Mouse (Mus musculus): ENCODE results near the gene Plagl2.
"Not testable (repeated sequence)": the region's sequence is repeated elsewhere in the genome, so short reads cannot be mapped to it uniquely, and the experiment has no call there.

Gene Plagl2

DNA sequence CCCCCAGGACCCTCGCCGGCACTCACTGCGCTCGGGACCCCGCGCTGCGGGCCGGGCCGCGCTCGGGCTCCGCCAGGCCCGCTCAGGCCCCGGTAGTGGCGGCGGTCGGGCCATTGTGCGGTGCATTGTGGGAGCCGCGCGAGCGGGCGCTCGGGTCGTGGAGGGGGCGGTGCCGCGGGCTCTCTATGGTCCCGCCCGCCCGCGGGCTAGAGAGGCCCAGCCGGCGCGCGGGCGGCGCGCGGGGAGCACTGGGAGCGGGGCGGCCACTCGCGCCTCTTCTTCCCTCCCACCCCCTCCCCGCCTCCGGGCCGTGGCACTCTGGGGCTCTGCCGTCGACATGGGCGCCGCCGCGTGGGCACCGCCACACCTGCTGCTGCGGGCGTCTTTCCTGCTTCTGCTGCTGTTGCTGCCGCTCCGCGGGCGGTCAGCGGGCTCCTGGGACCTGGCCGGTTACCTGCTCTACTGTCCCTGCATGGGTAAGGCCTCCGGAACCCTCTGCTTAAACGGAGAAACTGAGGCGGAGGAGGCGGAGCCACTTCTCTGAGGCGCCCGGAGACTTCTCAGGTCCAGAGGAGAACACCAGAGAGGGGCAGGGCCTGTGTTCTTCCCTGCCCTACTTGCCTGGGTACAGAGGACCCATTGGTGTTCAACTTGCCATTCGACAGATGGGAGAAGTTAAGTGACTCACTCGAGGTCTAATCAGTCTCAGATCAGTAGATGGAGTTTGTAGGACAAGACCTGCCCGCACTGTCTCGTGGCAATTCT lies at the start of gene Plagl2, which contains the start of gene Pofut1:
TSS of gene Plagl2 (minus strand) at position 177 of the 765 bp plus-strand sequence.
TSS of gene Pofut1 (plus strand) at position 284 of the 765 bp plus-strand sequence.
- peak; percentile 90 for DNase-seq

DNA sequence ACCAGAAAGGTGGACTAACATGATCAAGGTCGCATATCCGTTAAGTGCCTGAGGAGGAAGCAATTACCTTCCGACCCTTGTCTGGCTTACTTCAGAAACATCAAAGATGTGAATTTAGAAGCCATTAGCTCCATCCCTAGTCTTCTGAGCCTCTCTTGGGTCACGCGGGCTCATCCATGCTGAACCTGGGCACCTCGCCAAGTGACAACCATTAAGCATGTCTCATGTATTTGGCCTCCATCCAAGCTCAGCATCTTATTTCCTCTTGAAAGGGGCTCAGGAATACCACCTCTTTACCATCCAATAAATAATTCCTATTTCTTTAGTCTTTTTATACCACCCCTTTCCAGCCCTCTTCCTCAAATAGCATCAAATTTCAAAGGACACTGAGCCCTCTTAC lies 46.6 kb upstream of the Plagl2 start:
- no peak for DNase-seq

DNA sequence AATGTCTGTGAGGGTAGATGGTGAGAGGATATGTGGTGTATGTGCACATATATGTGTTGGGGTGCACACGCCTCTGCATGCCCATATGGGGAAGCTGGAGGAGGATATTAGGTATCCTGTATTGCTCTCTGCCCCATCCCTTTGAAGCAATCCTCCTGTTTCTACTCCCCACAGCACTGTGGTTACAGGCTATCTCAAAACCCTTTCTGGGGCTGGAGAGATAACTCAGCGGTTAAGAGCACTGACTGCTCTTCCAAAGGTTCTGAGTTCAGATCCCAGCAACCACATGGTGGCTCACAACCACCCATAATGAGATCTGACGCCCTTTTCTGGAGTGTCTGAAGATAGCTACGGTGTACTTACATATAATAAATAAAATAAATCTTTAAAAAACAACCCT lies 45.3 kb upstream of the Plagl2 start:
- no peak for DNase-seq

DNA sequence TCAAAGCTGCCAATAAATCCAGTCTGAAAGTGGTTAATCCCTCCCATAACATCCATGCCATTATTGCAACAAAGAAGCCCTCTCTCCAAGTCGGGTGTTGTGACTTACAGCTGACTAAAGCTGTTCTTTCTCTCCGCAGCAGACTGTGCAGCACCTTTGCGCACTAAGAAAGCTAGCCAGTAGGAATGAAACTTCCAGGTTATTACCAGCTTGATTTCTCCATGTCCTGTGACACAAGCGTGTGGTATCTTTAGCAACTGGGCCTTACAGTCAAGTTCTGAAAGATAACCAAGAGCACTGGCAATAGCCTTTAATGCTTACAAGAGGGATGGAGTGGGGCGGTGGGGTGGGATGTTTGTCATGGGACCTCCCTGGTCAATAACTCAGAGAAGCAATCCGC lies 42.7 kb upstream of the Plagl2 start:
- no peak for DNase-seq

DNA sequence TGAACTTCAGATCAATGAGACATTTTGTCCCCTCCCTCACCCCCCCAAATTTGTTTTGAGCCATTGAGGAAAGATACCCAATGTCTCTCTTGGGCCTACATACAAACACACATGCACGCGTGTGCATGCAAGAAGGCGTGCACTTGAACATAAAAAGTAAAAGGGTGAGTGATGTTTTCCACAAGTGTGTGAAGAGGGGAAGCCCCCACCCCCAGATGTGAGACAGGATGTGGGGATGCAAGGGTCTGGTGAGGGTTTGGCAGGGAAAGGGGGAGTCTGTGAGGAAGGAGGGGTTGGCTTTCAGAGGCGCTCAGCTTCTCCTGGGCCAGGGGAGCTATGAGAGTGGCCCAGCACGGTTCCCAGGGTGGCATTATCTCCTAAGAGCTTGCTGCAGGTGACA lies 37.1 kb upstream of the Plagl2 start:
- no peak for DNase-seq

DNA sequence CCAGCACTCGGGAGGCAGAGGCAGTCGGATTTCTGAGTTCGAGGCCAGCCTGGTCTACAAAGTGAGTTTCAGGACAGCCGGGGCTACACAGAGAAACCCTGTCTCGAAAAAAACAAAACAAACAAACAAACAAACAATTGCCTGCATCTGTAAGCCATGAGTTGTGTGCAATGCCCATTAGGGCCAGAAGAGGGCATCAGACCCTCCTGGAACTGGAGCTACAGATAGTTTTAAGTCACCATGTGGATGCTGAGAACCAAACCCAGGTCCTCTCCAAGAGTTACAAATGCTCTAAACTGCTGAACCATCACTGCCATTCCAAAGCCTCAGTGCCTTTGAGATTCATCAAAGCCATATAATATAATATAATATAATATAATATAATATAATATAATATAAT lies 35.6 kb upstream of the Plagl2 start:
- DNase-seq: not testable (repeated sequence)

DNA sequence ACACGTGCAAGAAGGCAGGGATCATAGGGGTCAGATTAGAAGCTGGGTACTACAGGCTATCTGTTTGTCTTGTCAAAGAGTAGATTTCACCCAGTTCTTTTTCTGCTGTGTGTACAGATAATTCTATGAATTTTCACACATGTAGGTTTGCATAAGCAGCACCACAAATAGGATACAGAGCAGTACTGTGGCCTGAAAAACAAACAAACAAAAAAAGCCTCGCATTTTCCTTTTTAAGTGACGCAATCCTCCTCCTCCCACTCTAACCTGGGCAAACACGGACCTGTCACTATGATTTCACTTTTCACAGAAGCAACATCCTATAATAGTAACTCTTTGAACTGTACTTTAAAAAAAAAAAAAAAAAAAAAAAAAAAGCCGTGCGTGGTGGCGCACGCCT lies 35.2 kb upstream of the Plagl2 start:
- no peak for DNase-seq

DNA sequence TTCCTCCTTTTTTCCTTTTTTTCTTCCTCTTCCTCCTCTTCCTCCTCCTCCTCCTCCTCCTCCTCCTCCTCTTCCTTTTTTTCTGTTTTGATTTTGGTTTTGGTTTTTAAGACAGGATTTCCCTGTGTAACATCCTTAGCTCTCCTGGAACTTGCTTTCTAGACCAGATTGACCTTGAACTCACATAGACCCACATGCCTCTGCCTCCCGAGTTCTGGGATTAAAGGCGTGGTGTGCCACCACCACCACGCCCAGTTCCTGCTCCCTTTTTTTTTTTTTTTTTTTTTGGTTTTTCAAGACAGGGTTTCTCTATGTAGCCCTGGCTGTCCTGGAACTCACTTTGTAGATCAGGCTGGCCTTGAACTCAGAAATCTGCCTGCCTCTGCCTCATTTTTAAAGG lies 34.4 kb upstream of the Plagl2 start:
- DNase-seq: not testable (repeated sequence)

DNA sequence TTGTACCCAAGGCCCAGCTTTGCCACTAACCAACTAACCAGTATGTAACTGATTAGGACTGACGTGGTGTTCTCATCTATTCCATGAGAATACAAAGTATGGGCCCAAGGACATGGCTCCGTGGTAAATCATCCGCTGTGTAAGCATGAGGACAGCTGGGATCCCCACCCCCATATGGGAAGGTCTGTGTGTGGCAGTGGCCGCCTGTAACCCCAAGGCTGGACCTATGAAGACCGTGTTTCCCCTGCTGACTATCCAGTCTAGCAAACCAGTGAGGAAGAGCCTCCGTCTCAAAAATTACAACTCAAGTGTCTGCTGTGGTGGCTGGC lies 33.7 kb upstream of the Plagl2 start:
- no peak for DNase-seq

DNA sequence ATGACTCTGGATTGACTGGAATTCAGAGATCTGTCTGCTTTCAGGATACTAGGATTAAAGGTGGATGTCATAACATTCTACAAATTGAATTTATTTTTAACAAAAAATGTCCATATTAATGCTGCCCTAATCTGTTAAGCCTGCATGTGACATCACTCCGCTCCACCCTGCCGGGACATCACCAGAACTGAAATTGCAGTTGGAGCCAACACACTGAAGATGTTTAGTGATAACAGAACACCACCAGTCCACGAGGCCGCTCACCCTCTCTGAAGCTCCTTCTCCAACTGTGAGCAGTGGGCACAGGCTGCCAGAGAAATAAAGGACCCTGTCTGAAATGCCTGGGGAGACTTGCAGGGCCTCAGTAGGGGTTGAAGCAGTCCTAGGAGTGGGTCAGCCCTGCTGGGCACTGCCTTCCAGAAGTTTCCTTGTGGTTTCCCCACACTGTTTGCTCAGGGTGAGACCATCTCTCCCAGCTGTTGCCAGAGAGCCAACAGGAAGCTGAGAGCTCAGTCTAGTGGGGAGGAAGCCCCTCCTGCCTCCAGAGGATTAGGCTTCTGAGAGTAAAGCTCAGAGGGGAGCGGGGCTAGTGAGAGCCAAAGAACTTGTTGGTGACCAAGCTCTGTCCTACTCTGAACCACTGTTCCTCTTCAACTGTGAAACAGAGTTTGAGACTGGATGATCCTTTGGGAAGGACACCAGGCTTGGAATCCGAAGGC lies 33.1 kb upstream of the Plagl2 start:
- DNase-seq: not testable (repeated sequence)

DNA sequence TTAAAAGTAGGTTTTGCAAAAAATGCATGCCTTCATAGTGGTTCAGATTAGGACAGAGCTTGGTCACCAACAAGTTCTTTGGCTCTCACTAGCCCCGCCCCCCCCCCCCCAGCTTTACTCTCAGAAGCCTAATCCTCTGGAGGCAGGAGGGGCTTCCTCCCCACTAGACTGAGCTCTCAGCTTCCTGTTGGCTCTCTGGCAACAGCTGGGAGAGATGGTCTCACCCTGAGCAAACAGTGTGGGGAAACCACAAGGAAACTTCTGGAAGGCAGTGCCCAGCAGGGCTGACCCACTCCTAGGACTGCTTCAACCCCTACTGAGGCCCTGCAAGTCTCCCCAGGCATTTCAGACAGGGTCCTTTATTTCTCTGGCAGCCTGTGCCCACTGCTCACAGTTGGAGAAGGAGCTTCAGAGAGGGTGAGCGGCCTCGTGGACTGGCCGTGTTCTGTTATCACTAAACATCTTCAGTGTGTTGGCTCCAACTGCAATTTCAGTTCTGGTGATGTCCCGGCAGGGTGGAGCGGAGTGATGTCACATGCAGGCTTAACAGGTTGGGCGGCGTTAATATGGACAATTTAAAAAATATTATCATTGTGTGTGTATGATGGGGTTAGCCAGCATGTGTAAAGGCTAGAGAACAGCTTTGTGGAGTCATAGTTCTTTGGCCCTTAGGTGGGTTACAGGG lies 29.1 kb upstream of the Plagl2 start:
- DNase-seq: not testable (repeated sequence)

DNA sequence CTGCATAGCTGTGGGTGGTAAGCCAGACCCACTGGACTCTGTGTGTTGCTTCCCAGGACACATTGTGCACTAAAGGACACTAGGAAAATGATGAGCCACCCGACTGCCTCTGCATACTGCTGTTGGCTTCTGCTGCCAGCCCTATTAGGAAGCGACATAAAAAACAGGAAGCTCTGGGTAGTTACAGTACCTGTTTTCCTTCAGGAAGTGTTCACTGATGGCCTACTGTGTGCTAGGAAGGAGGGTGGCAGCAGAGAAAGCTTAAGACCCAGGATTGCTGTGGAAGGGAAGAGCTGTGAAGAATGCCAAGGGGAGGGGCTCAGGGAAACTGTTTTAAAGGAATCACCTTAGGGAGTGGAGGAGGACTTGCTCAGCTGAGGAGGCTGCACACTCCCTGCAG lies 26.1 kb upstream of the Plagl2 start:
- DNase-seq: no peak

DNA sequence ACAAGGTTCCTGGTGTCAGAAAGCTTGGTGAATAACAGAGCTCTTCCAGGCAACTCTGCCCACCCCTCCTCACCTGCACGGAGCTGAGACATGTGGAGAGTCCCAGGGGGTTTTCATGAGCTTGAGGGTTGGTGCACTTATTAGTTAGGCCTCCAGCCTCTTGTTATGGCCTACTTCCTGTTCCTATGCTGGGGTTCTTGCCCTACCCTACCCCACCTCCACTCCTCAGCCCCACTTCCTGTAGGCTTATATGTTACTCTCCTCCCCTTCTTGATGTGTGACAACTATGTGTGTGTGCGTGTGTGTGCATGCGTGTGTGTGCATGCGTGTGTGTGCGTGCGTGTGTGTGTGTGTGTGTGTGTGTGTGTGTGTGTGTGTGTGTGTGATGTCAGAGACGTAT lies 21.8 kb upstream of the Plagl2 start:
- no peak for DNase-seq

DNA sequence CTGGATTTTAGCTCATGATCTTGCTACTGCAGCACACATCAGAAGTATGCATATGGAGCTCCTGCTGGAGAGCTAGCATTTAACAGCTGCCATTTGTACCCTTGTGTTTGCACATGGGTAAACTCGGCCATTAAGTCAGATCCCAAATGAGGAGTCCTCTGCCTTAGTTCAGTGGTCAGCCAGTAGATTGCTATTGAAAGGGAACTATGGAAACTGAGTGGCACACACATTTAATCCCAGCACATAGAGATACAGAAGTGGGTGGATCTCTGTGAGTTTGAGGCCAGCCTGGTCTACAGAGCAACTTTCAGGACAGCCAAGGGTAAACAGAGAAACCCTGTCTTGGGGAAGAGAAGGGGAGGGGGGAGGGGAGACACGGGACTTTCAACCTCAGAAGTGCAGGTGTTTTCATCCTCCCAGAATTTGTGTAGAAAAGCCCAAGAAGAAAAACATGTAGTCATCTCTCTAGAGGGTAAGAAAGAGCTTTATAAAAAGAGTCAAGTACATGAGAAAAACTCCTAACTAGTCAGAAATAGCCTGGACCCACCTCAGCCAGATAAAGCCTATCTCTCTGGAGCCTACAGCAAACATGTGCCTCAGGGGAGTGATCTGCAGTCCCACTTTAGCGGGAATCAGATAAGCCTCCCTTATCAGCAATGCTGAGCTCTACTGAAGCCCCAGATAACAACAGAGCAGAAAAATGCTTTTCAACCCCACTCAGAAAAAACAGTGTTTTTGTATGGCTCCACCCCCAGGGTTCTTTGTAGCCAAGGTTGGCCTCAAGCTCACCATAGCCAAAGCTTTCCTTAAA lies 18.8 kb upstream of the Plagl2 start:
- DNase-seq: no peak

DNA sequence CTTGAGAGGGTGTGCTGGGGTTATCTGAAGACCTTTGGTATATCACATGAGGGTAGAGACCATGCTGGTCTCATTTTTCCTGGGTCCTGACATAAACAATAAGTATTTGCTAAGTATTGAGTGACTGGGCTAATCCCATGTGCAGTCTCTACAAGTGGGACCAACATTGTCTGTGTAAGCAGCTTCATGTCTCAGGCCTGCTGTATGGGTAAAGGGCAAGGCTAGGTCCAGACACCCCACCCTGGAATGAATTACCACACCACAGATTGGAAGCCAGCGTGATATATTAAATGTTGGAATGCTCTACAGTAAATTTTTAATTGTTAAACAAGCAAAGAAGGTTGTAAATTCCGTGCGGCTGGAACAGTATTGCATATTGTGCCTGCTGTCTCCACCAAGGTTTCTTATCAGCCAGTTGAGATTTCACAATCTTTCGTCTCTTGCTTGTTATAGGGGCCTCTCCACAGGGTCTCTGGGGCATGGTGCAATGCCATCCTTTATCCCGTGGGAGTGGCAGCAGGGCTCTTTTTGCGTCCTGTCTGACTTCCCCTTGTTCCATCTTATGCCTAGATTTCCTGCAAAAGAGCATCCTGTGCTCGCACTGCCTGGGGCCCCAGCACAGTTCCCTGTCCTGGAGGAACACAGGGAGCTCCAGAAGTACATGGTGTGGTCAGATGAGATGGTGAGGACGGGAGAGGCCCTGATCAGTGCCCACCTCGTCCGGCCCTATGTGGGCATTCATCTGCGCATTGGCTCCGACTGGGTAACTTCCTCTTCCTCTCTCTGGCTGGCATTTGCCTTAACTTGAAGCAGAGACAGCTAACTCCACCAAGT lies 18.0 kb upstream of the Plagl2 start:
- no peak for DNase-seq

DNA sequence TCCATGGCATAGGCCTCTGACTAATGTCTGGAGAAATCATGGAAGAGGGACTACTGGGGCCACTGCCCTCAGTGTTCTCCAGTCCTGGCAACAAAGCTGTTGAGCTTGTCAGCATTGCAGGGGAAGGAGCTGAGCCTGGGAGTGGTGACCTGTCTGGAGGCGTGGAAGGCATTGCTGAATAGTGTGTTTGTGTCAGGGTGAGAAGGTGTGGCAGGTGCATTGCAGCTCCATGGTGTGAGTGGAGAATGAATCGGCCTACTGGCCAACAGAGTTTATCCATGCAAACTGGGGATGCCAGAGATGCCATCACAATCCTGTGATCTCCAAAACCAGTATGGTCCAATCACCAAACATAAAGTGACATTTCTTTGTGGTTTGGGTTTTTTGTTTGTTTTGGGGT lies 15.4 kb upstream of the Plagl2 start:
- DNase-seq: no peak

DNA sequence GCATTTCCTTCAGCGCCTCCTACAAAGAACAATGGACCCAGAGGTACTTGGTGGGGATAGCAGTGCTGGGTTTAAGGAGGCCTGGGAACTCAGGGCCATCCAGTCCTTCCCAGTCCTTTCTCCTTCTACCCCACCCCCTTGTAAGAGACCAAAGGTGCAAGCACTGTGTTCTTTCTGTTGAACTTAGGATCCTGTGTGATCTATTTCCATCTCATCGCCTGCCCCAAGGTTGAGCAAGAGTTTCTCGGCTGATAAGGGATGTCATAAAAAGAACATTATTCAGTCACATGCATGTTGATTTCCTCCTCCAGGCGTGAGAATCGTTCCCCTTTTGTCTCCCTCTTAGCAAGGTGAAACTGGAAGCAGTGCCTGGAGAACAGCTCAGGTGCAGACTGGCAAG lies 8.5 kb upstream of the Plagl2 start:
- no peak for DNase-seq

DNA sequence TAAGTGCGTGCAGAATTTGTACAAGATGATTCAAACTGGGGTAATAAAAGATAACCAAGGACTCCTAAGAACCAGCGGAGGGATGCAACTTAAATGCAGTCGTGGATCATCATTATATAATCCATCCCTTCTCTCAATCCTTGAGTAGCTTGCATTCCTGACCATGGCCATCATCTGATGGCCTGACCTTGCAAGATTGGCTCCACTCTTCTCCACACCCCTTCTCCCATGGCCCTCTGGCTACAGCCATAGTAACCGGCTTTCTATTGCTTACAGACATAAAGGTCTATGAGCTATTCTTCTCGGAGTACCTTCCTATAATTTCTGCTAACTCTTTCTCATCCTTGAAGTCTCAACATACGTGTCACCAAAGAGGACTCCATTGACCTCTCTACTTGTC lies 930 bp upstream of the Plagl2 start:
- DNase-seq: no peak

DNA sequence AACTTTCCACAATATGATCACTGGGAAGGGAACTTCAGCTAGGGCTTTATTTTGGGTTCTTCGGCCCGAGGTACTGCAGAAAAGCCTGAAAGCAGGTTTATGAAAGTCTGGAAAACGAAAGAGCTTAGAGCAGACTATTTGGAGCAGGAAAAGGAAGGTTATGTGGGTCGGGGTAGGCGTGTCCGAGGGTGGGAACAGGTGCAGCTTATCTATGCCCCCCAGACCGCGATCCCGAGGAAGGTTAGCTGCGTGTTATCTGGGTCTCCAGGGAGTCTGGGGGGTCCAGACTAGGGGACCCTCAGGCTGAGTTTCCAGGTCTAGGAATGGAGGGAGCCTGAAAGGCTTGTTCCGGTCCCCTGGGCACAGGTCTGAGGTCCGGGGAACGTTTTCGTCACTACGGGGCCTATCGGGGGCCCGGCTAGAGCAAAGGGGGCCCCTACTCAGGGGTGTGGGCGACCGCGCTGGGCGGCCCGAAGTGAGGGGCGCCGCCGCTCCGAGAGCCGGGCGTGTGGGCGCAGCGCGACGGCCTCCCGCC lies 458 bp downstream of the Plagl2 start:
- DNase-seq: no peak

DNA sequence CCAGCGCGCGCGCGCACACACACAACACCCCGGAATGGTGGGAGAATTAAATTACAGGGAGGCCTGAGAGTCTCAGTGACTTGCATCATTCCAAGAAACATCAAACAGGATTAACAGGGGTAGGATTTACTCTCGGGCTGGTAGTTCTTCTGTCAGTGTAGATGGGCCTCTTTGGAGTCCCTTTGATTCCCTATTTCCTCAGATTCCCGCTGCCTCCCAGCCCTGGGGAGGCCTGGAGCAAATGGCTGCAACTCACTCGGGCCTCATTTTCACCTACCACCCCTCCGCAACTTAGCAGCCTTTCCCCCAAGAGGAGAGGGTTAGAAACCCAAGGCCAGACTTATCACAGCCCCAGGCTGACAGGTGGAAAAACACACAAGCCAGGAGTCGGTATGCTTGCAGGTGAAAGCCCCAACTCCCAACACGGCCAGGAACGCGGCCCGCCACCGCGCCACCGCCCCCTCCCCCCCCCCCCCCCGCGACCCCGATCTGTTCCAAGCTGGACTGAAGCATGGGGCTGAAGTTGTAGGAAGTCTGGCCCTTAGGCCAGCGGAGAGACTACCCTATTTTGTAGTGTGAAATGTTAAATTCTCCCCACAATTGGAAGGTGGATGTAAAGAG lies 1.3 kb downstream of the Plagl2 start:
- DNase-seq: no peak
